Mouse (Mus musculus): ENCODE results near the gene Cd4. TPM values are rescaled to one million over a fixed set of nuclear protein-coding genes. Genes with fewer than 3 reads are reported as not detected.

Gene Cd4
- polyA plus RNA-seq, 1 experiment from 2014 or later: 0.19 TPM

- Histone ChIP-seq H3K9ac (ENCODE audit: low read depth, low read length) (no peak overlapping the region), H3K4me2 (replicated peaks; ENCODE audit: low read depth, low read length) (no peak overlapping the region), H3K27me3 (ENCODE audit: control insufficient read depth, insufficient read depth, low read length) (no peaks in the 10 kb centered on the region), H3K4me1 (replicated peaks; ENCODE audit: control insufficient read depth, insufficient read depth, low read length) (no peaks in the 10 kb centered on the region), H3K27ac (ENCODE audit: low read depth, low read length) (no peak overlapping the region), H3K9me3 (ENCODE audit: control insufficient read depth, low read length) (no peaks in the 10 kb centered on the region), H3K4me3 (ENCODE audit: low read depth, low read length) (no peak overlapping the region), H3K36me3 (ENCODE audit: control insufficient read depth, insufficient read depth, low read length) (no peaks in the 10 kb centered on the region)
- ATAC-seq (ENCODE audit: low FRiP score): no peak
- WGBS: 80% methylated on average over 10 of the region's 10 CpGs
- no peak for DNase-seq (ENCODE audit: low spot score)
Observed at GRCm38 (mm10) chr6:124883351-124883750, 4.7 kb downstream of the Cd4 start.

- no peaks in the 10 kb centered on the region for H3K36me3 ChIP-seq (ENCODE audit: control insufficient read depth, insufficient read depth, low read length)
- H3K4me2 ChIP-seq (replicated peaks; ENCODE audit: low read depth, low read length): no peak overlapping the region
- H3K4me3 ChIP-seq (ENCODE audit: low read depth, low read length): no peak overlapping the region
- no peak overlapping the region for H3K9ac ChIP-seq (ENCODE audit: low read depth, low read length)
- 96% methylated on average over 9 of the region's 9 CpGs for WGBS
- ATAC-seq (ENCODE audit: low FRiP score) (no peak), DNase-seq (ENCODE audit: low spot score) (no peak)
- H3K27ac ChIP-seq (ENCODE audit: low read depth, low read length): no peak overlapping the region
- no peaks in the 10 kb centered on the region for H3K9me3 ChIP-seq (ENCODE audit: control insufficient read depth, low read length)
- H3K4me1 ChIP-seq (replicated peaks; ENCODE audit: control insufficient read depth, insufficient read depth, low read length): no peaks in the 10 kb centered on the region
- no peaks in the 10 kb centered on the region for H3K27me3 ChIP-seq (ENCODE audit: control insufficient read depth, insufficient read depth, low read length)
Observed at GRCm38 (mm10) chr6:124881821-124882220, 6.2 kb downstream of the Cd4 start.

- H3K4me2 ChIP-seq (replicated peaks; ENCODE audit: low read depth, low read length): no peak overlapping the region
- H3K36me3 ChIP-seq (ENCODE audit: control insufficient read depth, insufficient read depth, low read length): no peaks in the 10 kb centered on the region
- 45% methylated on average over 6 of the region's 6 CpGs for WGBS
- H3K27me3 ChIP-seq (ENCODE audit: control insufficient read depth, insufficient read depth, low read length): no peaks in the 10 kb centered on the region
- no peak for ATAC-seq (ENCODE audit: low FRiP score)
- DNase-seq (ENCODE audit: low spot score): no peak
- H3K4me1 ChIP-seq (replicated peaks; ENCODE audit: control insufficient read depth, insufficient read depth, low read length): no peaks in the 10 kb centered on the region
- H3K27ac ChIP-seq (ENCODE audit: low read depth, low read length): no peak overlapping the region
- no peaks in the 10 kb centered on the region for H3K9me3 ChIP-seq (ENCODE audit: control insufficient read depth, low read length)
- no peak overlapping the region for H3K4me3 ChIP-seq (ENCODE audit: low read depth, low read length)
- H3K9ac ChIP-seq (ENCODE audit: low read depth, low read length): no peak overlapping the region
Observed at GRCm38 (mm10) chr6:124879390-124879789, 8.6 kb downstream of the Cd4 start.

GRCm38 (mm10) chr6:124874348-124874747 is 13.7 kb downstream of the Cd4 start:
- Histone ChIP-seq H3K4me1 (replicated peaks; ENCODE audit: control insufficient read depth, insufficient read depth, low read length) (no peaks in the 10 kb centered on the region), H3K36me3 (ENCODE audit: control insufficient read depth, insufficient read depth, low read length) (no peaks in the 10 kb centered on the region), H3K9ac (ENCODE audit: low read depth, low read length) (no peak overlapping the region), H3K9me3 (ENCODE audit: control insufficient read depth, low read length) (no peaks in the 10 kb centered on the region), H3K4me2 (replicated peaks; ENCODE audit: low read depth, low read length) (no peak overlapping the region), H3K4me3 (ENCODE audit: low read depth, low read length) (no peak overlapping the region), H3K27ac (ENCODE audit: low read depth, low read length) (no peak overlapping the region), H3K27me3 (ENCODE audit: control insufficient read depth, insufficient read depth, low read length) (no peaks in the 10 kb centered on the region)
- ATAC-seq (ENCODE audit: low FRiP score) (no peak), DNase-seq (ENCODE audit: low spot score) (no peak)
- 76% methylated on average over 2 of the region's 3 CpGs for WGBS

GRCm38 (mm10) chr6:124866560-124866959 is 21.5 kb downstream of the Cd4 start:
- Histone ChIP-seq H3K9ac (ENCODE audit: low read depth, low read length) (no peak overlapping the region), H3K36me3 (ENCODE audit: control insufficient read depth, insufficient read depth, low read length) (no peaks in the 10 kb centered on the region), H3K4me3 (ENCODE audit: low read depth, low read length) (no peak overlapping the region), H3K9me3 (ENCODE audit: control insufficient read depth, low read length) (no peaks in the 10 kb centered on the region), H3K27ac (ENCODE audit: low read depth, low read length) (no peak overlapping the region), H3K4me2 (replicated peaks; ENCODE audit: low read depth, low read length) (no peak overlapping the region), H3K27me3 (ENCODE audit: control insufficient read depth, insufficient read depth, low read length) (no peaks in the 10 kb centered on the region), H3K4me1 (replicated peaks; ENCODE audit: control insufficient read depth, insufficient read depth, low read length) (peaks cover 18% of the 10 kb centered on the region)
- no peak for DNase-seq (ENCODE audit: low spot score)
- 60% methylated on average over 6 of the region's 7 CpGs for WGBS
- ATAC-seq (ENCODE audit: low FRiP score): no peak

GRCm38 (mm10) chr6:124865766-124866362 is 22.2 kb downstream of the Cd4 start:
- DNase-seq (ENCODE audit: low spot score) (no peak), ATAC-seq (ENCODE audit: low FRiP score) (no peak)
- H3K4me2 ChIP-seq (replicated peaks; ENCODE audit: low read depth, low read length): no peak overlapping the region
- no peaks in the 10 kb centered on the region for H3K9me3 ChIP-seq (ENCODE audit: control insufficient read depth, low read length)
- H3K4me1 ChIP-seq (replicated peaks; ENCODE audit: control insufficient read depth, insufficient read depth, low read length): peaks cover 21% of the 10 kb centered on the region
- WGBS: 63% methylated on average over 17 of the region's 18 CpGs
- H3K36me3 ChIP-seq (ENCODE audit: control insufficient read depth, insufficient read depth, low read length): no peaks in the 10 kb centered on the region
- no peak overlapping the region for H3K9ac ChIP-seq (ENCODE audit: low read depth, low read length)
- no peaks in the 10 kb centered on the region for H3K27me3 ChIP-seq (ENCODE audit: control insufficient read depth, insufficient read depth, low read length)
- H3K4me3 ChIP-seq (ENCODE audit: low read depth, low read length): no peak overlapping the region
- H3K27ac ChIP-seq (ENCODE audit: low read depth, low read length): no peak overlapping the region

- peak within 1 kb of the TSS; percentile 50 for H3K4me3 ChIP-seq (ENCODE audit: low read depth, low read length)
- DNase-seq (ENCODE audit: low spot score) (peak; percentile 83), ATAC-seq (ENCODE audit: low FRiP score) (peak; percentile 68)
- H3K4me2 ChIP-seq (replicated peaks; ENCODE audit: low read depth, low read length): peak within 1 kb of the TSS; percentile 80
- H3K9ac ChIP-seq (ENCODE audit: low read depth, low read length): peak within 1 kb of the TSS; percentile 66
- no peaks in the 10 kb centered on the region for H3K36me3 ChIP-seq (ENCODE audit: control insufficient read depth, insufficient read depth, low read length)
- 1% methylated on average over 31 of the region's 43 CpGs for WGBS
- H3K9me3 ChIP-seq (ENCODE audit: control insufficient read depth, low read length): no peaks in the 10 kb centered on the region
- H3K27me3 ChIP-seq (ENCODE audit: control insufficient read depth, insufficient read depth, low read length): no peaks in the 10 kb centered on the region
- peak within 1 kb of the TSS; percentile 84 for H3K27ac ChIP-seq (ENCODE audit: low read depth, low read length)
- peaks cover 21% of the 10 kb centered on the region for H3K4me1 ChIP-seq (replicated peaks; ENCODE audit: control insufficient read depth, insufficient read depth, low read length)
Observed at GRCm38 (mm10) chr6:124863658-124864298, 24.2 kb downstream of the Cd4 start, which contains the start of gene Gpr162. Gene Gpr162, minus strand, starts transcription at chr6:124863983.

- peak overlapping the region; percentile 66 for H3K9ac ChIP-seq (ENCODE audit: low read depth, low read length)
- peak overlapping the region; percentile 84 for H3K27ac ChIP-seq (ENCODE audit: low read depth, low read length)
- ATAC-seq (ENCODE audit: low FRiP score) (peak; percentile 34), DNase-seq (ENCODE audit: low spot score) (peak; percentile 43)
- no peaks in the 10 kb centered on the region for H3K9me3 ChIP-seq (ENCODE audit: control insufficient read depth, low read length)
- H3K36me3 ChIP-seq (ENCODE audit: control insufficient read depth, insufficient read depth, low read length): no peaks in the 10 kb centered on the region
- peak overlapping the region; percentile 50 for H3K4me3 ChIP-seq (ENCODE audit: low read depth, low read length)
- peaks cover 23% of the 10 kb centered on the region for H3K4me1 ChIP-seq (replicated peaks; ENCODE audit: control insufficient read depth, insufficient read depth, low read length)
- H3K4me2 ChIP-seq (replicated peaks; ENCODE audit: low read depth, low read length): peak overlapping the region; percentile 80
- H3K27me3 ChIP-seq (ENCODE audit: control insufficient read depth, insufficient read depth, low read length): no peaks in the 10 kb centered on the region
- WGBS: 2% methylated on average over 11 of the region's 16 CpGs
Observed at GRCm38 (mm10) chr6:124863125-124863657, 24.8 kb downstream of the Cd4 start.

Data from hindbrain, embryonic 11.5 days (tissue).